Mouse (Mus musculus) embryonic facial prominence, embryonic 14.5 days (tissue): ENCODE results near the gene Gm5475. TPM values are rescaled to one million over a fixed set of nuclear protein-coding genes. Genes with fewer than 3 reads are reported as not detected.

Source experiments
- ATAC-seq: fragments of 200-750 bp; cut with Nextera tagmentation; 2 replicates; pipeline ENCODE4 v1.8.0; 2017; ENCODE audit warnings: low read depth, moderate number of reproducible peaks, moderate TSS enrichment
- DNase-seq: peaks from one replicate; pipeline ENCODE4 v3.0.0-alpha.2; 2015; ENCODE audit warnings: low spot score
- H3K27ac ChIP-seq: fragments of 300-500 bp; sonication (generic); replicated peaks from 2 replicates; pipeline ENCODE4 v1.5.1; 2014; ENCODE audit warnings: low read depth, mild to moderate bottlenecking, low read length, moderate library complexity
- H3K27me3 ChIP-seq: fragments of 300-500 bp; sonication (generic); replicated peaks from 2 replicates; pipeline ENCODE4 v1.6.1; 2014; ENCODE audit warnings: low read length; ENCODE audit not compliant: control insufficient read depth, insufficient read depth
- H3K36me3 ChIP-seq: fragments of 300-500 bp; sonication (generic); 2 replicates; pipeline ENCODE4 v1.6.1; 2014; ENCODE audit warnings: low read length, mixed read lengths; ENCODE audit not compliant: control insufficient read depth, insufficient read depth
- H3K4me1 ChIP-seq: fragments of 300-500 bp; sonication (generic); 2 replicates; pipeline ENCODE4 v1.6.1; 2014; ENCODE audit warnings: antibody characterized with exemption, low read length; ENCODE audit not compliant: control insufficient read depth, insufficient read depth
- H3K4me2 ChIP-seq: fragments of 300-500 bp; sonication (generic); 2 replicates; pipeline ENCODE4 v1.6.1; 2014; ENCODE audit warnings: low read depth, mild to moderate bottlenecking, low read length, moderate library complexity, mixed read lengths
- H3K4me3 ChIP-seq: fragments of 300-500 bp; sonication (generic); 2 replicates; pipeline ENCODE4 v1.5.1; 2014; ENCODE audit warnings: low read depth, mild to moderate bottlenecking, low read length
- H3K9ac ChIP-seq: fragments of 300-500 bp; sonication (generic); 2 replicates; pipeline ENCODE4 v1.6.1; 2014; ENCODE audit warnings: low read depth, mild to moderate bottlenecking, low read length, moderate library complexity, mixed read lengths
- H3K9me3 ChIP-seq: fragments of 300-500 bp; sonication (generic); 2 replicates; pipeline ENCODE4 v1.6.1; 2016; ENCODE audit warnings: low read length; ENCODE audit not compliant: control insufficient read depth
- WGBS: fragments of 180-500 bp; shearing (Covaris S2); extraction: QIAGEN DNeasy Blood & Tissue Kit; methylation state at CpG from one replicate; pipeline ENCODE4 v1.1.7; 2014; 5-methylcytosine and 5-hydroxymethylcytosine counted together
- polyA plus RNA-seq: library from polyadenylated mRNA; unstranded; fragments of >200 nt; fragmentation: Nextera tagmentation; extraction: Ambion mirVana; gene quantifications from 2 replicates; pipeline ENCODE4 v1.2.1, GENCODE M21; 2014

Gm5475 gene
- polyA plus RNA-seq, 1 experiment from 2014 or later, result not detected

DNA sequence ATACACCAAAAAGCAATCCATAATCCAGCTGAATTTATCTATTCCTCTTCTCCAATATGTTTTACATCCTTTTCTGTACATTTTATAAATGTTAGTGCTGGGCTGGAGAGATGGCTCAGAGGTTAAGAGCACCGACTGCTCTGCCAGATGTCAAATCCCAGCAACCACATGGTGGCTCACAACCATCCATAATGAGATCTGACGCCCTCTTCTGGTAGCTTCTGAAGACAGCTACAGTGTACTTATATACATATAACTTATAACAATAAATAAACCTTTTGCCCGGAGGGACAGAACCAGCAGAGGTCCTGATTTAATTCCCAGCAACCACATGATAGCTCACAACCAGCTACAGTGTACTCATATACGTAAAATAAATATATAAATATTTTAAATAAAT, 26.6 kb downstream of the Gm5475 start:
- Histone ChIP-seq H3K4me3 (no peak overlapping the region), H3K9ac (no peak overlapping the region), H3K4me2 (no peak overlapping the region), H3K9me3 (no peaks in the 10 kb centered on the region), H3K36me3 (no peaks in the 10 kb centered on the region), H3K27ac (no peak overlapping the region), H3K27me3 (no peaks in the 10 kb centered on the region), H3K4me1 (peaks cover 12% of the 10 kb centered on the region)
- 73% methylated on average over 4 of the region's 4 CpGs for WGBS
- DNase-seq, result no peak
- ATAC-seq, result no peak

DNA sequence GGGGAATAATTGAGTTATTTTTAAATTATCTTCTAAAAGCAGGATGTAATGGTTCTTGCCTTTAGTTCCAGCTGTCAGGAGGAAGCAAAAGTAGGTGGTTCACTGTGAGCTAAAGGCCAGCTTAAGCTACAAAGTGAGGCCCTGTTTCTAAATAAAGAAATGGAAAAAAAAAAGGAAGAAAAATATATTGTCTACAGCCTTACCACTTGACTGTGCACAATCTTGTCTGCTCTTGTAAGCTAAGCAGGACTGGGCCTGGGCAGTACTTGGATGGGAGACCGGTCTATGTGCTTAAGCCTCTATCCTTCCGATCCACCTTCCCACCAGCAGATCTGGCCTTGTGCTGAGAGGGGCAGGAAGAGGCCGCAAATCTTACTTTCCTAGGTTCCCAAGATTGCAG, 27.5 kb downstream of the Gm5475 start:
- ATAC-seq (no peak), DNase-seq (no peak)
- Histone ChIP-seq H3K9ac (no peak overlapping the region), H3K4me2 (no peak overlapping the region), H3K4me3 (no peak overlapping the region), H3K9me3 (no peaks in the 10 kb centered on the region), H3K27ac (no peak overlapping the region), H3K36me3 (no peaks in the 10 kb centered on the region), H3K4me1 (peaks cover 9% of the 10 kb centered on the region; the same call in 1 of the 2 replicates), H3K27me3 (no peaks in the 10 kb centered on the region)
- 80% methylated on average over 3 of the region's 3 CpGs for WGBS

DNA sequence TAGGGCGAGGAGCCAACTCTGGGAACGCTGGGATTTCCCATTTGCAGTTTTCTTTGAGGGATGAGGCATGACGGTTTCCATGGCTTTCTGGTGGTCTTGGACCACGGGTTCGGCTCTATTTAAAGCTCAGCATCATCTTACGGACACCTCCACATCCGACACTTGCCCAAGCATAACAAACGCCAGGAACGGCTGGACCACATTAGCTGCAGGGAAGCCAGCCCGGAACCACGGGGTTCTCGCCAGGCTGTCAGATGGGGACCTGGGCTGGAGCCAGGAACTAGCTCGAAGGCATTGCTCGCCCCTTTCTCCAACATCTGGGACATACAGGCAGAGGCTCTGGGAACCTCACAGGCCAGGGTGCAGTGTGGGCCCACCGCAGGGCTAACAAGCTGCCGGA, 29.3 kb downstream of the Gm5475 start:
- H3K4me2 ChIP-seq, result 0 out of 2 replicates have a peak overlapping the region, but pooled peaks have one; percentile 28
- no peak overlapping the region for H3K9ac ChIP-seq
- no peaks in the 10 kb centered on the region for H3K36me3 ChIP-seq
- peak overlapping the region; percentile 21; the same call in 1 of the 2 replicates for H3K27ac ChIP-seq
- ATAC-seq (peak; percentile 71), DNase-seq (peak; percentile 83)
- H3K27me3 ChIP-seq, result no peaks in the 10 kb centered on the region
- WGBS, result 38% methylated on average over 16 of the region's 16 CpGs
- H3K4me3 ChIP-seq, result no peak overlapping the region
- no peaks in the 10 kb centered on the region for H3K9me3 ChIP-seq
- H3K4me1 ChIP-seq, result peaks cover 9% of the 10 kb centered on the region; the same call in 1 of the 2 replicates

GRCm38 (mm10) chr15:100452486-100452885, 30.5 kb downstream of the Gm5475 start:
- H3K27ac ChIP-seq, result no peak overlapping the region
- no peak overlapping the region for H3K9ac ChIP-seq
- WGBS, result 78% methylated on average over 11 of the region's 11 CpGs
- DNase-seq (no peak), ATAC-seq (no peak)
- H3K4me2 ChIP-seq, result no peak overlapping the region
- peaks cover 9% of the 10 kb centered on the region; the same call in 1 of the 2 replicates for H3K4me1 ChIP-seq
- H3K27me3 ChIP-seq, result no peaks in the 10 kb centered on the region
- no peak overlapping the region for H3K4me3 ChIP-seq
- H3K9me3 ChIP-seq, result no peaks in the 10 kb centered on the region
- H3K36me3 ChIP-seq, result no peaks in the 10 kb centered on the region

DNA sequence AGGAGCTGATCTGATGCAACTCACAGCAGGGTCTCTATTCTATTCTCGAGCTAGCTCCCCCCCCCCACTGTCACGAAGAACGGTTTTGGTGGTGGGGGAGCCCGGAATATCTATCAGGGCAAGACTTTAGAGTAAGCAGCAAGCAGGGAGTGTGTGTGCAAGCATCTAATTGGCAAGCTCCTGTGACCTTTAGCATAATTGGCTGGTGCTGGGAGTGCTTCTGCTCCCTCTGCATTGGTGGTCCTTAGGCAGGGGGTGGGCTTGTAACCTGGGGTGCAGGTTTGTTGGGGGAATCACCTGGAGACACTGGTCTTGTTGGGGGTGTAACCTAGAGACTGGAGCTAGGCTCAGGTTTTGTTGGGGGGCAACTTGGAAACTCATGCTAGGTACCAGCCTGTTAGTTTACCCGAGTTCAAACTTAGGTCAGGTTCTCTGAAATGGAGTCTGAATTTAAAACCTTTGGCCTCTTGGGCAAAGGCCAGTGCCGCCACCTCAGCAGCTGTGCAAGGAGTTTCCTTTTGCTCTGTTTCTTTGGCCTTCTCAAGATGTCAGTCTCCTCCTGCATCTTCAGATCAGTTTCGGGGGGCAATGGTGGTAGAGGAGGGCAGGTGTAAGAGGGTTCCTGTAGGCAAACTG, 34.5 kb downstream of the Gm5475 start:
- Histone ChIP-seq H3K4me1 (0 out of 2 replicates have a peak, but pooled peaks cover under 1% of the 10 kb centered on the region), H3K36me3 (no peaks in the 10 kb centered on the region), H3K9me3 (no peaks in the 10 kb centered on the region), H3K4me2 (no peak overlapping the region), H3K27me3 (no peaks in the 10 kb centered on the region), H3K27ac (no peak overlapping the region), H3K4me3 (no peak overlapping the region), H3K9ac (no peak overlapping the region)
- WGBS, result 57% methylated on average over 7 of the region's 7 CpGs
- ATAC-seq, result no peak
- DNase-seq, result no peak

DNA sequence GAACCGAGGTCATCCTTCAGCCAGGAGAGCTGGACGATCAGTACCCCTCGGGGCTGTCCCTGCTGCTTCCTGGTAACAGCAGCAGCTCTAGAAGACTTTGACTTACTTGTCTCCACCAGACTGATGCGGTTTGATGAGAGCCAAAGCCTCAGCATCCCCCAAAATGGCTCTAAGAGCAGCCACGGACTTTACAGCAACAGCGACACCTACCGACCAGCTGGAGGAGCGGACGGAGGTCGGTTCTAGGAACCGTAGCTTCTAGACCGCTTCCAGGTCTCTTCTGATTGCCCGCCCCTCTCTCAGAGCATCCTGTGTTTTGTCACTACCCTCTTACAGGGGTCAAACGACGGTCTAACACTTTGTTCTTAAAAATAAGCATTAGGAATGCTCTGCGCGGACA, 35.4 kb downstream of the Gm5475 start:
- Histone ChIP-seq H3K27me3 (no peaks in the 10 kb centered on the region), H3K4me3 (no peak overlapping the region), H3K9me3 (no peaks in the 10 kb centered on the region), H3K9ac (no peak overlapping the region), H3K4me2 (no peak overlapping the region; the same call in 1 of the 2 replicates), H3K4me1 (no peaks in the 10 kb centered on the region), H3K36me3 (no peaks in the 10 kb centered on the region), H3K27ac (no peak overlapping the region)
- ATAC-seq (peak; percentile 81; the same call in 1 of the 2 replicates), DNase-seq (peak; percentile 90)
- WGBS, result 9% methylated on average over 17 of the region's 17 CpGs

- H3K36me3 ChIP-seq, result no peaks in the 10 kb centered on the region
- no peak overlapping the region for H3K4me2 ChIP-seq
- DNase-seq (peak; percentile 62), ATAC-seq (no peak)
- H3K27ac ChIP-seq, result no peak overlapping the region
- no peaks in the 10 kb centered on the region for H3K9me3 ChIP-seq
- no peak overlapping the region for H3K4me3 ChIP-seq
- no peak overlapping the region for H3K9ac ChIP-seq
- WGBS, result 50% methylated on average over 10 of the region's 10 CpGs
- H3K27me3 ChIP-seq, result no peaks in the 10 kb centered on the region
- no peaks in the 10 kb centered on the region for H3K4me1 ChIP-seq
Measured at GRCm38 (mm10) chr15:100458055-100458454, 36.1 kb downstream of the Gm5475 start.

- no peak overlapping the region for H3K4me3 ChIP-seq
- peak; percentile 46 for DNase-seq
Measured at GRCm38 (mm10) chr15:100460942-100461341, 39.0 kb downstream of the Gm5475 start.

GRCm38 (mm10) chr15:100461646-100462045, 39.7 kb downstream of the Gm5475 start:
- no peaks in the 10 kb centered on the region for H3K4me1 ChIP-seq
- no peak overlapping the region for H3K4me3 ChIP-seq
- no peaks in the 10 kb centered on the region for H3K36me3 ChIP-seq
- H3K9ac ChIP-seq, result no peak overlapping the region
- H3K4me2 ChIP-seq, result no peak overlapping the region
- DNase-seq (no peak), ATAC-seq (no peak)
- H3K27ac ChIP-seq, result no peak overlapping the region
- no peaks in the 10 kb centered on the region for H3K27me3 ChIP-seq
- WGBS, result 70% methylated on average over 9 of the region's 9 CpGs
- no peaks in the 10 kb centered on the region for H3K9me3 ChIP-seq

More at GRCm38 (mm10) chr15:100460942-100461341, 39.0 kb downstream of the Gm5475 start:
- H3K36me3 ChIP-seq, result no peaks in the 10 kb centered on the region
- H3K9ac ChIP-seq, result no peak overlapping the region
- peak overlapping the region; percentile 32 for H3K4me2 ChIP-seq
- no peaks in the 10 kb centered on the region for H3K9me3 ChIP-seq
- ATAC-seq, result no peak
- 10% methylated on average over 12 of the region's 12 CpGs for WGBS
- no peak overlapping the region for H3K27ac ChIP-seq
- H3K27me3 ChIP-seq, result no peaks in the 10 kb centered on the region
- H3K4me1 ChIP-seq, result no peaks in the 10 kb centered on the region
